Mouse (Mus musculus) C2C12 (cell line): Measurements from ENCODE around the gene Cnot8.

Experiments used
- CEBPB ChIP-seq: IDR thresholded peaks from one replicate; pipeline ENCODE4 v1.6.1; 2011; ENCODE audit warnings: low read depth, mild to moderate bottlenecking, control low read depth, moderate library complexity
- CTCF ChIP-seq: IDR thresholded peaks from one replicate; pipeline ENCODE4 v1.5.1; 2011; ENCODE audit not compliant: control insufficient read depth, insufficient read depth, insufficient read length
- MYOD1 ChIP-seq: IDR thresholded peaks from one replicate; pipeline ENCODE4 v1.6.1; 2011; ENCODE audit warnings: low read depth; ENCODE audit not compliant: control insufficient read depth, insufficient read length
- MYOG ChIP-seq: IDR thresholded peaks from one replicate; pipeline ENCODE4 v1.6.1; 2011; ENCODE audit not compliant: control insufficient read depth, insufficient read length; ENCODE audit errors: extremely low read depth
- USF1 ChIP-seq: IDR thresholded peaks from one replicate; pipeline ENCODE4 v1.6.1; 2011; ENCODE audit warnings: low read depth, mild to moderate bottlenecking, control low read depth, moderate library complexity

GRCm38 (mm10) chr11:58167822-58168166 lies 63.8 kb downstream of the Cnot8 start:
- TF ChIP-seq CTCF (no peak), USF1 (no peak), CEBPB (no peak), MYOD1 (no peak), MYOG (no peak)
